Mouse (Mus musculus): ENCODE results near the gene Acot6.

GRCm38 (mm10) chr12:84051937-84052474 is 48.4 kb upstream of the Acot6 start, which contains the start of gene Acot3:
- TF ChIP-seq POLR2A (IDR thresholded peaks at IDR 0.05; ENCODE audit: borderline replicate concordance, control insufficient read depth, low read depth, low read length): no peak
- no peak for TF ChIP-seq CTCF (IDR thresholded peaks at IDR 0.05; ENCODE audit: control insufficient read depth, insufficient read depth, low read length)
